Mouse (Mus musculus): Measurements from ENCODE around the gene Sult2a3.
"Not testable (repeated sequence)": the region's sequence is repeated elsewhere in the genome, so short reads cannot be mapped to it uniquely, and the experiment has no call there.

DNA sequence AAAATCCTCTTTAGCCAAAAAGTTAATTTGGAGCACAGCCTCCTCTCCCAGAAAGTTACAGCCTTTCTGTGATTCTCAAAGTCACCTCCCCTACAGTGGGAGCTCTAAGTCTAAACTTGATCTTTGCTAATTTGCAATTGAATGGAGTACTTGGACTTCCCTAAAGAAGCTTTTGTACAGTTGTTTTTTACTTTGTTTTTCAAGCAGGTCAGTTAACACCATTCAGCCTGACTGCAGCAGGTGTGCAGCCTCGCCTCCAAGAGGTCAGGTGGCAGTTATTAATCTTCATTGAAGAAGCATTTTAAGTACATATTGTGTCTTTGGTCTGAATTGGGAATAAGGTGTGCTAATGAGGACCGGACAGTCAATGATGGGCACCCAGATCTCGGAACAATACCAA, 3.0 kb downstream of the Sult2a3 start:
- not testable (repeated sequence) for TF ChIP-seq POLR2A (IDR thresholded peaks at IDR 0.05; ENCODE audit: borderline replicate concordance, control insufficient read depth, low read depth, low read length); CTCF (IDR thresholded peaks at IDR 0.05; ENCODE audit: control insufficient read depth, insufficient read depth, low read length)
